10 mouse cellular contexts compared by ENCODE assay signal in genomic region chr5:91198620-91199019, GRCm38 (mm10). TPM values are rescaled to one million over a fixed set of nuclear protein-coding genes. Genes with fewer than 3 reads are reported as not detected.
DNase-seq lines count a peak whose midpoint lies in the region; ATAC-seq lines count a peak whose summit lies in the region.
"Had no signal": no experiment of that assay in that cellular context is flagged by ENCODE, and none has a peak within 500 bp of the region (broad histone marks: within the 10 kb centered on the region; RNA-seq: fewer than 3 reads in every experiment).

No protein-coding gene starts in this region.

- H3K9ac ChIP-seq in midbrain, embryonic 12.5 days (replicated peaks): no peak overlapping the region
- H3K9ac ChIP-seq: embryonic facial prominence, embryonic 12.5 days had no signal

- H3K27ac ChIP-seq in midbrain, embryonic 12.5 days (replicated peaks): no peak overlapping the region
- H3K27ac ChIP-seq: embryonic facial prominence, embryonic 12.5 days had no signal

- WGBS in midbrain, embryonic 12.5 days: 53% methylated on average over 7 of the region's 7 CpGs

- H3K4me3 ChIP-seq in midbrain, embryonic 12.5 days: no peak overlapping the region
- H3K4me3 ChIP-seq: embryonic facial prominence, embryonic 12.5 days; megakaryocyte, embryonic 14.5 days had no signal

- H3K4me2 ChIP-seq in midbrain, embryonic 12.5 days (replicated peaks): no peak overlapping the region
- H3K4me2 ChIP-seq: embryonic facial prominence, embryonic 12.5 days had no signal

- peak; percentile 58; the same call in 1 of the 2 replicates for ATAC-seq in midbrain, embryonic 12.5 days (ENCODE audit: low FRiP score, low read depth)
- no peak for ATAC-seq in activated CD4-positive, CD25-positive, alpha-beta regulatory T cell, adult 4 months
- ATAC-seq in erythroblast, adult 5-6 weeks (replicated peaks; ENCODE audit: low FRiP score, poor library complexity, severe bottlenecking): no peak

- no peaks in the 10 kb centered on the region for H3K27me3 ChIP-seq in midbrain, embryonic 12.5 days
- H3K27me3 ChIP-seq: embryonic facial prominence, embryonic 12.5 days; megakaryocyte, embryonic 14.5 days had no signal

- H3K9me3 ChIP-seq in midbrain, embryonic 12.5 days: no peaks in the 10 kb centered on the region
- H3K9me3 ChIP-seq: embryonic facial prominence, embryonic 12.5 days; megakaryocyte, embryonic 14.5 days had no signal

- no peaks in the 10 kb centered on the region for H3K36me3 ChIP-seq in midbrain, embryonic 12.5 days
- H3K36me3 ChIP-seq: embryonic facial prominence, embryonic 12.5 days had no signal

- DNase-seq in kidney, adult 8-10 months: peak; percentile 8 to 9
- DNase-seq in kidney, adult 11 months: no peak
- peak; percentile 71 for DNase-seq in brain, adult 2 months (ENCODE audit: low read depth, low spot score)
- DNase-seq in frontal cortex, postnatal 14 days (ENCODE audit: low spot score in 2 of 2): peak; percentile 5 to 21
- DNase-seq in layer of hippocampus, adult 9-11 months: peak; percentile 16

- no peaks in the 10 kb centered on the region for H3K4me1 ChIP-seq in midbrain, embryonic 12.5 days
- H3K4me1 ChIP-seq: embryonic facial prominence, embryonic 12.5 days; megakaryocyte, embryonic 14.5 days had no signal

RNA-seq across cellular contexts. Expression of gene Areg, which starts 59.2 kb away (rescaled TPM):
- not detected in 2 replicates for polyA plus RNA-seq in midbrain, embryonic 12.5 days (2016; fragmentation: Nextera tagmentation; extraction: Ambion mirVana)
- polyA plus RNA-seq in activated CD4-positive, CD25-positive, alpha-beta regulatory T cell, adult 4 months (2017; shearing (Covaris generic)): 1 to 10 TPM; 1.8 to 2.3 TPM
- total RNA-seq in erythroblast, adult 5-6 weeks (2015; ENCODE audit: low replicate concordance): not detected in 2 replicates
- total RNA-seq in erythroblast, adult 5-6 weeks (2017; ENCODE audit: low replicate concordance): not detected in 2 replicates
